Mouse (Mus musculus) bone marrow macrophage, adult 2 months (primary cell): ENCODE measurements around the gene Dennd6b.

Source experiments
- CTCF ChIP-seq: IDR thresholded peaks from 2 replicates; pipeline ENCODE4 v1.5.1; 2012; ENCODE audit warnings: low read depth, mild to moderate bottlenecking, low read length, moderate library complexity
- POLR2A ChIP-seq: IDR thresholded peaks from 2 replicates; pipeline ENCODE4 v1.6.1; 2012; ENCODE audit warnings: mild to moderate bottlenecking, low read depth, low read length, borderline replicate concordance

- TF ChIP-seq POLR2A (no peak), CTCF (no peak)
These were observed 46.3 kb downstream of the Dennd6b start for GRCm38 (mm10) chr15:89150041-89150390.
